Comparison of ENCODE assay signal across 23 mouse cellular contexts in genomic region chrX:12530406-12531311, GRCm38 (mm10). TPM values are rescaled to one million over a fixed set of nuclear protein-coding genes. Genes with fewer than 3 reads are reported as not detected.
DNase-seq lines count a peak whose midpoint lies in the region; ATAC-seq and TF ChIP-seq lines count a peak whose summit lies in the region.
"Had no signal": no experiment of that assay in that cellular context is flagged by ENCODE, and none has a peak within 500 bp of the region (broad histone marks: within the 10 kb centered on the region; RNA-seq: fewer than 3 reads in every experiment).

No protein-coding gene starts in this region.

- no peak overlapping the region for H3K4me2 ChIP-seq in stomach, postnatal 0 days (replicated peaks; ENCODE audit: low read depth)
- H3K4me2 ChIP-seq in neural tube, embryonic 15.5 days: no peak overlapping the region
- H3K4me2 ChIP-seq: embryonic facial prominence, embryonic 13.5 days; heart, embryonic 11.5 days; heart, embryonic 15.5 days; hindbrain, embryonic 15.5 days had no signal

- DNase-seq in ES-E14 (ENCODE audit: low read depth, low spot score) (no peak), R1 (ENCODE audit: low read depth, low spot score) (peak; percentile 51)
- DNase-seq in stomach, postnatal 0 days (ENCODE audit: low spot score): no peak
- no peak for DNase-seq in T-cell, adult 2 months (ENCODE audit: low spot score)
- DNase-seq in forebrain, embryonic 10.5 days (ENCODE audit: extremely low spot score, low spot score): no peak
- DNase-seq in kidney, postnatal 25 days: no peak
- DNase-seq: adrenal gland, postnatal 10 days; B cell, adult 2 months; cerebellum, adult 11-12 months; cerebellum, adult 9-10 months; cerebellum, postnatal 25 days; gastrocnemius, postnatal 36 days; heart, adult 2 months had no signal

- no peak overlapping the region for H3K4me3 ChIP-seq in ES-E14 (ENCODE audit: insufficient read depth in 1 of 2, low read depth in 1 of 2, low read length in 2 of 2, poor library complexity in 1 of 2, severe bottlenecking in 1 of 2)
- H3K4me3 ChIP-seq in stomach, postnatal 0 days (ENCODE audit: low read depth, low read length): no peak overlapping the region
- H3K4me3 ChIP-seq in neural tube, embryonic 15.5 days (replicated peaks): no peak overlapping the region
- H3K4me3 ChIP-seq in forebrain, embryonic 10.5 days: no peak overlapping the region
- H3K4me3 ChIP-seq: embryonic facial prominence, embryonic 13.5 days; heart, adult 2 months; heart, embryonic 15.5 days; hindbrain, embryonic 15.5 days had no signal

- no peak for TF ChIP-seq CTCF in stomach, postnatal 0 days (IDR thresholded peaks at IDR 0.05; ENCODE audit: low read depth)

- TF ChIP-seq EP300 in stomach, postnatal 0 days (optimal IDR thresholded peaks at IDR 0.05): no peak

- peak; percentile 44 for ATAC-seq in granulocyte monocyte progenitor cell, adult 5-6 weeks (replicated peaks; ENCODE audit: poor library complexity, severe bottlenecking)
- ATAC-seq in stomach, postnatal 0 days (ENCODE audit: low FRiP score, low TSS enrichment): no peak
- no peak for ATAC-seq in neural tube, embryonic 15.5 days (ENCODE audit: low FRiP score)
- ATAC-seq: CD4-positive, CD25-positive, alpha-beta regulatory T cell, adult 4 months; forebrain, embryonic 14.5 days; intestine, embryonic 16.5 days; Patski had no signal

- no peaks in the 10 kb centered on the region for H3K9me3 ChIP-seq in ES-E14 (ENCODE audit: control insufficient read depth, insufficient read depth, low read depth, low read length)
- H3K9me3 ChIP-seq in stomach, postnatal 0 days (ENCODE audit: control insufficient read depth, low read length): no peaks in the 10 kb centered on the region
- no peaks in the 10 kb centered on the region for H3K9me3 ChIP-seq in neural tube, embryonic 15.5 days (replicated peaks)
- no peaks in the 10 kb centered on the region for H3K9me3 ChIP-seq in forebrain, embryonic 10.5 days
- H3K9me3 ChIP-seq: embryonic facial prominence, embryonic 13.5 days; heart, embryonic 15.5 days; hindbrain, embryonic 15.5 days had no signal

- H3K9ac ChIP-seq in ES-E14 (ENCODE audit: insufficient read depth, low read depth, low read length, poor library complexity, severe bottlenecking): no peak overlapping the region
- no peak overlapping the region for H3K9ac ChIP-seq in stomach, postnatal 0 days (ENCODE audit: low read length)
- no peak overlapping the region for H3K9ac ChIP-seq in neural tube, embryonic 15.5 days (replicated peaks)
- H3K9ac ChIP-seq: embryonic facial prominence, embryonic 13.5 days; heart, embryonic 15.5 days; hindbrain, embryonic 15.5 days had no signal

- in situ Hi-C loops in ES-E14 (cut with MboI; ENCODE audit: low sequenced_read_pairs in 2 of 2, unreplicated experiment in 2 of 2): no loop called here

- WGBS in stomach, postnatal 0 days: 54% methylated on average over 6 of the region's 6 CpGs
- WGBS in neural tube, embryonic 15.5 days: 64% methylated on average over 6 of the region's 6 CpGs
- 74% methylated on average over 6 of the region's 6 CpGs for WGBS in forebrain, embryonic 10.5 days

- H3K27ac ChIP-seq in ES-E14 (ENCODE audit: insufficient read depth, low read depth, low read length, poor library complexity, severe bottlenecking): no peak overlapping the region
- peak overlapping the region; percentile 35; the same call in 1 of the 2 replicates for H3K27ac ChIP-seq in stomach, postnatal 0 days (replicated peaks)
- no peak overlapping the region for H3K27ac ChIP-seq in neural tube, embryonic 15.5 days (replicated peaks)
- H3K27ac ChIP-seq in forebrain, embryonic 10.5 days: no peak overlapping the region
- H3K27ac ChIP-seq: embryonic facial prominence, embryonic 13.5 days; heart, adult 2 months; heart, embryonic 15.5 days; hindbrain, embryonic 15.5 days had no signal

- peaks cover 0 to 6% of the 10 kb centered on the region in 2 experiments; a peak in 1 of 4 replicates for H3K4me1 ChIP-seq in ES-E14 (ENCODE audit: control insufficient read depth in 2 of 2, insufficient read depth in 2 of 2, low read length in 2 of 2, poor library complexity in 1 of 2)
- H3K4me1 ChIP-seq in stomach, postnatal 0 days (replicated peaks; ENCODE audit: control insufficient read depth, insufficient read depth): no peaks in the 10 kb centered on the region
- H3K4me1 ChIP-seq in neural tube, embryonic 15.5 days: no peaks in the 10 kb centered on the region
- no peaks in the 10 kb centered on the region for H3K4me1 ChIP-seq in forebrain, embryonic 10.5 days
- H3K4me1 ChIP-seq: embryonic facial prominence, embryonic 13.5 days; heart, embryonic 15.5 days; hindbrain, embryonic 15.5 days had no signal

- H3K36me3 ChIP-seq in ES-E14 (ENCODE audit: control insufficient read depth, insufficient read depth, low read length, poor library complexity, severe bottlenecking): no peaks in the 10 kb centered on the region
- H3K36me3 ChIP-seq in stomach, postnatal 0 days (ENCODE audit: control insufficient read depth, insufficient read depth, low read length): no peaks in the 10 kb centered on the region
- H3K36me3 ChIP-seq in neural tube, embryonic 15.5 days: no peaks in the 10 kb centered on the region
- no peaks in the 10 kb centered on the region for H3K36me3 ChIP-seq in forebrain, embryonic 10.5 days (replicated peaks)
- H3K36me3 ChIP-seq: embryonic facial prominence, embryonic 13.5 days; heart, embryonic 15.5 days; hindbrain, embryonic 15.5 days had no signal

- H3K27me3 ChIP-seq in stomach, postnatal 0 days (ENCODE audit: control insufficient read depth, insufficient read depth, low read length): no peaks in the 10 kb centered on the region
- no peaks in the 10 kb centered on the region for H3K27me3 ChIP-seq in neural tube, embryonic 15.5 days (replicated peaks)
- H3K27me3 ChIP-seq in forebrain, embryonic 10.5 days (ENCODE audit: poor library complexity, severe bottlenecking): peaks cover 5% of the 10 kb centered on the region; the same call in 1 of the 2 replicates
- H3K27me3 ChIP-seq: heart, embryonic 15.5 days; hindbrain, embryonic 15.5 days; Patski had no signal

TF ChIP-seq in ES-E14, 5 proteins besides CTCF, POLR2A, EP300 and RAD21:
- TF ChIP-seq MAFK (IDR thresholded peaks at IDR 0.05; ENCODE audit: insufficient read depth, low read depth, low read length): 0 out of 2 replicates have a peak, but pooled peaks have one; percentile 44
- no peak for TF ChIP-seq HCFC1 (IDR thresholded peaks at IDR 0.05; ENCODE audit: borderline replicate concordance, insufficient read depth, low read length)
- TF ChIP-seq ZNF384 (IDR thresholded peaks at IDR 0.05; ENCODE audit: low read depth, low read length): no peak
- no peak for TF ChIP-seq CHD2 (IDR thresholded peaks at IDR 0.05; ENCODE audit: low read depth, low read length)
- TF ChIP-seq ZC3H11A (IDR thresholded peaks at IDR 0.05; ENCODE audit: borderline replicate concordance, low read depth, low read length): no peak

RNA-seq across cellular contexts. Expression of gene Atp6ap2, which starts 56.9 kb away (rescaled TPM):
- total RNA-seq in ES-E14 (2012; rRNA removed): 67.0 and 84.8 TPM in 2 replicates
- total RNA-seq in granulocyte monocyte progenitor cell, adult 5-6 weeks (2014; fragmentation: Nextera tagmentation): 103 and 120 TPM in 2 replicates
- 192 and 221 TPM in 2 replicates for total RNA-seq in granulocyte monocyte progenitor cell, adult 5-6 weeks (2017)
- 112 and 115 TPM in 2 replicates for polyA plus RNA-seq in stomach, postnatal 0 days (2015; fragmentation: Nextera tagmentation; extraction: Ambion mirVana)
- polyA plus RNA-seq in neural tube, embryonic 15.5 days (2015; fragmentation: Nextera tagmentation; extraction: Ambion mirVana): 212 and 226 TPM in 2 replicates
- polyA plus RNA-seq in forebrain, embryonic 10.5 days (2016; fragmentation: Nextera tagmentation; extraction: Ambion mirVana): 62.1 and 62.6 TPM in 2 replicates
